Mouse (Mus musculus): ENCODE data around the gene 4930467E23Rik. TPM values are rescaled to one million over a fixed set of nuclear protein-coding genes. Genes with fewer than 3 reads are reported as not detected.
"Not testable (repeated sequence)": the region's sequence is repeated elsewhere in the genome, so short reads cannot be mapped to it uniquely, and the experiment has no call there.

The 4930467E23Rik gene
- polyA plus RNA-seq, 1 experiment from 2014 or later: not detected

DNA sequence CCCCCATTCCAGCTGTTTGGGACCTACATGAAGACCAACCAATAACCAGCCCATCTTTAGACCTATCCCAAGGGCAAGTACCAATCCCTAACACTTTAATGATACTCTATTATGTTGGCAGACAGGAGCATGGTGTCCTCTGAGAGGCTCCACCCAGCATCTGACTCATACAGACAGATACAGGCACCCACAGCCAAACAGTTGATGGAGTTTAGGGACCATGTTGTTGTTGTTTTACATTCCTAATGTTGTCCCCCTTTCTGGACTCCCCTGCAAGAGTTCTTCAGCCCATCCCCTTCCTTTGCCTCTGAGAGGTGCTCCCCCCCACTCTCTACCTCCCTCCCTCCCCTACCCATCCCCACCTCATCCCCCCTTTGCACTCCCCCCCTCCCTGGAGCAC is 46.9 kb downstream of the 4930467E23Rik start:
- ATAC-seq; H3K4me3 ChIP-seq (replicated peaks; ENCODE audit: low read length): not testable (repeated sequence)

DNA sequence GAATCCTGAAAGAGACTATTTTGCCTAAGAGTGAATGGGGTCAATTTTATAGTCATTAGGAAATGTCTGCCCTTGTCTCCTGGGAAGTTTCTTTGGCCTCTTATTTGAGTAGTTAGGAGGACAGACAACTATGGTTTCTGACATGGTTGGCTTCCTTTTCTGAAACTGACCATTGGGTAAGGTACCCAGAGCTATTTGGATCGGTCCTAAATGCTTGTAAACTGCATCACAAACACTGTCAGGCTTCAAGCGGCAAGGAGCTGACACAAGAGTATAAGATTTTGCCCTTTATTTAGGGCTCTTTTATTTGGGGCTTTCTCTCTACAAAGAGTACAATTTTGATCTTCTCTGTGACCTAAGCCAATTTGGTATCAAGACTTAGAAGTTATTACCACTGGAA is 48.1 kb downstream of the 4930467E23Rik start:
- WGBS: 33% methylated on average over 2 of the region's 2 CpGs
- not testable (repeated sequence) for H3K27ac ChIP-seq (ENCODE audit: low read length); H3K27me3 ChIP-seq (replicated peaks; ENCODE audit: control insufficient read depth, insufficient read depth, low read length); H3K4me1 ChIP-seq (replicated peaks; ENCODE audit: control insufficient read depth, insufficient read depth, low read length); H3K9me3 ChIP-seq (ENCODE audit: control insufficient read depth, low read length); H3K4me2 ChIP-seq (ENCODE audit: low read length); H3K9ac ChIP-seq (replicated peaks; ENCODE audit: low read depth, low read length); ATAC-seq; H3K4me3 ChIP-seq (replicated peaks; ENCODE audit: low read length); H3K36me3 ChIP-seq (ENCODE audit: control insufficient read depth, insufficient read depth)

More for the DNA sequence above, 46.9 kb downstream of the 4930467E23Rik start:
- H3K4me2 ChIP-seq (ENCODE audit: low read length); H3K27ac ChIP-seq (ENCODE audit: low read length); H3K27me3 ChIP-seq (replicated peaks; ENCODE audit: control insufficient read depth, insufficient read depth, low read length); H3K9ac ChIP-seq (replicated peaks; ENCODE audit: low read depth, low read length); H3K36me3 ChIP-seq (ENCODE audit: control insufficient read depth, insufficient read depth); H3K4me1 ChIP-seq (replicated peaks; ENCODE audit: control insufficient read depth, insufficient read depth, low read length); H3K9me3 ChIP-seq (ENCODE audit: control insufficient read depth, low read length): not testable (repeated sequence)

DNA sequence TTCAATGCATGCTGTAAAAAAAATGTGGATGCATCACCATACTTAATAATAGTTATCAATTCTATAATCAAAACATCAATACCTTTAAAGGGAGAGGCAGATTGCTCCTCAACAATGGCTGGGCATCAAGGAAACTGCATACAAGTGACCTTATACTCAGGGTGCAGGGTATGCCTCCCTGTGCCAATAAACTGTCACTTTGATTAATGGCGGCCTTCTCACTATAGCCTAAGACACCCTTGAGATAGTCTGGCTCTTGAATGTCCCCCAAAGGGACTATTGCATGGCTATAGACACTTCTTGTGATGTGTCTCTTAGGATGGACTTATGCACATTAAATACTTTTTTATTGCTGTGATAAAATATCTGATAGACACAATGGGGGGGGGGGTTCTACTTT is 48.8 kb downstream of the 4930467E23Rik start:
- H3K36me3 ChIP-seq (ENCODE audit: control insufficient read depth, insufficient read depth); H3K27ac ChIP-seq (ENCODE audit: low read length); H3K4me1 ChIP-seq (replicated peaks; ENCODE audit: control insufficient read depth, insufficient read depth, low read length); ATAC-seq; H3K9me3 ChIP-seq (ENCODE audit: control insufficient read depth, low read length); H3K4me2 ChIP-seq (ENCODE audit: low read length); H3K9ac ChIP-seq (replicated peaks; ENCODE audit: low read depth, low read length); H3K4me3 ChIP-seq (replicated peaks; ENCODE audit: low read length); H3K27me3 ChIP-seq (replicated peaks; ENCODE audit: control insufficient read depth, insufficient read depth, low read length): not testable (repeated sequence)
- 49% methylated on average over 1 of the region's 1 CpGs for WGBS

DNA sequence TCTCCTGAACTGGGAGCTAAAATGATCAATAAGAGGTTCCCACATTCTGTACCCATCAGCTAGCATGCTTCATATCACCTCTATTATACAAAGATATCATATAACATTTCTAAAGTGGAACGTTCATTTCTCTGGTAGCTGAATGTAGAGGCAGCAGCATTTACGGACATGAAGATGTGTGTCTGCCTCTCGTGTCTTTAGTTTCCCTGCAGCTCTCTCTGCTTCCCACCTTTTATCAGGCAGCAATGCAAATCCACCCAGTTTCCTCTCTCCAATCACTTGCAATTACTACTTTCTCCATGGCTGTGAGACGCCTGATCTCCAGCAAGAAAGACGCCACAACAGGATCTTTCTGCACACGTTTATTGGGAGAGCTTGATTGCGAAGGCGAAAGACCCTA is 49.5 kb downstream of the 4930467E23Rik start:
- not testable (repeated sequence) for H3K9ac ChIP-seq (replicated peaks; ENCODE audit: low read depth, low read length); H3K36me3 ChIP-seq (ENCODE audit: control insufficient read depth, insufficient read depth); H3K4me1 ChIP-seq (replicated peaks; ENCODE audit: control insufficient read depth, insufficient read depth, low read length); H3K4me3 ChIP-seq (replicated peaks; ENCODE audit: low read length); H3K4me2 ChIP-seq (ENCODE audit: low read length); H3K27me3 ChIP-seq (replicated peaks; ENCODE audit: control insufficient read depth, insufficient read depth, low read length); ATAC-seq; H3K9me3 ChIP-seq (ENCODE audit: control insufficient read depth, low read length); H3K27ac ChIP-seq (ENCODE audit: low read length)
- 92% methylated on average over 8 of the region's 8 CpGs for WGBS

DNA sequence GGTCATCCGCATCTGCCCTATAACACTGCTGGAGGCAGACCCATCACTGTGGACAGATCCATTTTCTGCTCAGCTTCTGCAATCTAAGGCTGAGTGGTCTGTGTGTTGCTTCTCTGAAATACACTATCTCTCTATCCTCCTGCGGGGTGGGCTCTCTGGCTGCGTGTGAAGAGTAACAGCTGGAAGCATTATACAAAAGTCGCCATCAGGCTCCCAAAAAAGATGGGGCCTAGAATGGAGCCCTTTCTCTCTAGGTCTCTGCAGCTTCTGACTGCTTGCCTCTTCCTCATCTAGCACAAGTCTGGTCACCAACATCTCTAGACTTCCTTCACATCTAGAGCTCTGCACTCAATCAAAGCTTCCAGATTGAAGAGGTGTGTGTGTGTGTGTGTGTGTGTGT is 50.8 kb downstream of the 4930467E23Rik start:
- not testable (repeated sequence) for ATAC-seq; H3K4me3 ChIP-seq (replicated peaks; ENCODE audit: low read length); H3K27ac ChIP-seq (ENCODE audit: low read length); H3K36me3 ChIP-seq (ENCODE audit: control insufficient read depth, insufficient read depth); H3K9ac ChIP-seq (replicated peaks; ENCODE audit: low read depth, low read length); H3K9me3 ChIP-seq (ENCODE audit: control insufficient read depth, low read length); H3K4me2 ChIP-seq (ENCODE audit: low read length); H3K27me3 ChIP-seq (replicated peaks; ENCODE audit: control insufficient read depth, insufficient read depth, low read length); H3K4me1 ChIP-seq (replicated peaks; ENCODE audit: control insufficient read depth, insufficient read depth, low read length)
- 93% methylated on average over 4 of the region's 4 CpGs for WGBS

DNA sequence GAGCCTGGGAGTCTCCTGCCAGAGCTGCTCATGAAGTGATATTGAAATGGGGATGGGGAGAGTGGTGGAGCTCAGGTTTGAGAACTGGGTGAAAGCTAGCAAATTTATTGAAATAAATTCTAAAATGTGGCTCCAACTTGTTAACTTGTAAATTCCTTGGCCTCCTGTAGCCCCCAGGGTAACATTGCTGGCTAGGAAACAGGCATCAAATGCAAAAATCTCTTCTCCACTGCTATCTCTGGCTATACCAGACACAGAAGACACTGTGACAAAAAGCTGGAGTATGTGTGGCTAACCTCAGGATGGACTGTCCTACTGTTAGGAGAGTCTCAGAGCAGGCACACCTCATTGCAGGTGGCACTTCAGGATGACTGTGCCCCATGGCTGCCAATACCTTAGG is 51.3 kb downstream of the 4930467E23Rik start:
- H3K27me3 ChIP-seq (replicated peaks; ENCODE audit: control insufficient read depth, insufficient read depth, low read length); H3K4me2 ChIP-seq (ENCODE audit: low read length); ATAC-seq; H3K4me3 ChIP-seq (replicated peaks; ENCODE audit: low read length); H3K9me3 ChIP-seq (ENCODE audit: control insufficient read depth, low read length); H3K27ac ChIP-seq (ENCODE audit: low read length); H3K4me1 ChIP-seq (replicated peaks; ENCODE audit: control insufficient read depth, insufficient read depth, low read length); H3K9ac ChIP-seq (replicated peaks; ENCODE audit: low read depth, low read length); H3K36me3 ChIP-seq (ENCODE audit: control insufficient read depth, insufficient read depth): not testable (repeated sequence)

DNA sequence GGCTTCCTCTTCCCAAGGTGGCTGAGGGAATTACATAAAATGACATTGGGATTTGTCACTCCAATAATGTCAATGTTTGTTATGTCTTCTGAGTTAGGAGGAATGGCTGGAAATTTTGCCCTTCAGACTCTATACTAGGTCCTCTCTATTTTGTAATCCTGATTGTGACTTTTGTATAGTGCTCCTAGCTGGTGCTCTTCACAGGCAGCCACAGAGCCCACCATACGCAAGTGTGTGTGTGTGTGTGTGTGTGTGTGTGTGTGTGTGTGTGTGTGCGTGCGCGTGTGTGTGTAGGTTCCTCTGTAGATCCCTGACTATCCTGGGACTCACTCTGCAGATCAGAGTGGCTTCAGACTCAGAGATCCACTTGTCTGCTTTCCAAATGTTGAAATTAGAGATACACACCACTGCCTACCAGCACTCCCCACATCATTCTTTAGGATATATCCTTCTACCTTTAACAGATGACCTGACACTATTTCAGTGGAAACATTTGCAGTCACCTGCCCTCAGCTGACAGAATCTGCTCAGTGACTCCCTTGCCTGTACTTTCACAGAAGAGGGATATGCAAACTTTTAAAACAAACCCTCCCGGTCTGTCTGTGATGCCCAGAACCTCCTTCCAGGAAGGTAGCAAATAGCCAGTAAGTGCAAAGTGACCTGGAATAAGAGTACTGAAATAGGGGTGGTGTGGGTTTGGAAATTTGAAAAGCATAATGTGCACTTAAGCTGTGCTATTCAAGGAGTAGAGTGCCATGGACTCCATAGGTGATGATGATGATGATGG is 52.1 kb downstream of the 4930467E23Rik start:
- H3K4me3 ChIP-seq (replicated peaks; ENCODE audit: low read length); ATAC-seq; H3K9ac ChIP-seq (replicated peaks; ENCODE audit: low read depth, low read length); H3K27ac ChIP-seq (ENCODE audit: low read length); H3K27me3 ChIP-seq (replicated peaks; ENCODE audit: control insufficient read depth, insufficient read depth, low read length); H3K4me1 ChIP-seq (replicated peaks; ENCODE audit: control insufficient read depth, insufficient read depth, low read length); H3K4me2 ChIP-seq (ENCODE audit: low read length); H3K36me3 ChIP-seq (ENCODE audit: control insufficient read depth, insufficient read depth); H3K9me3 ChIP-seq (ENCODE audit: control insufficient read depth, low read length): not testable (repeated sequence)
- WGBS: 90% methylated on average over 5 of the region's 5 CpGs

DNA sequence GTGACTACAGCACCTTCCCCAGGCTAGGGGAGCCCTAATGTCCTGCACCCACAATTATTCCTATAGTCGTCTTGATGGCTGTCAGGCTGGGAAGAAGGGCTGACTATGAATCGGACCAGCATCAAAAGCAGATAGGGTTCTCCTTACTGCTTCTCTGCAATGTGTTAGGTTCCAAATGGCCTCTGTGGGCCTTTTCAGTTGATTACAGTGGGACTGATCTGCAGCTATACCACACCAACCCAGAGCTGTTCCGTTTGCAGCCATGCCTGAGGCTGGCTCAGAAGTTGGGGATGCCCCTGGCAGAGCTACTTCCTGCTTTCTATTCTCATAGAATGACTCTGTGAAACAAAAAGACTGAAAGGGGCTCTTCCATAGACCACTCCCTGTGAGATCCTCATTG is 53.4 kb downstream of the 4930467E23Rik start:
- H3K4me1 ChIP-seq (replicated peaks; ENCODE audit: control insufficient read depth, insufficient read depth, low read length); H3K4me2 ChIP-seq (ENCODE audit: low read length); H3K4me3 ChIP-seq (replicated peaks; ENCODE audit: low read length); H3K27me3 ChIP-seq (replicated peaks; ENCODE audit: control insufficient read depth, insufficient read depth, low read length); H3K36me3 ChIP-seq (ENCODE audit: control insufficient read depth, insufficient read depth); H3K9ac ChIP-seq (replicated peaks; ENCODE audit: low read depth, low read length); ATAC-seq; H3K9me3 ChIP-seq (ENCODE audit: control insufficient read depth, low read length); H3K27ac ChIP-seq (ENCODE audit: low read length): not testable (repeated sequence)
- WGBS: 89% methylated on average over 3 of the region's 3 CpGs

DNA sequence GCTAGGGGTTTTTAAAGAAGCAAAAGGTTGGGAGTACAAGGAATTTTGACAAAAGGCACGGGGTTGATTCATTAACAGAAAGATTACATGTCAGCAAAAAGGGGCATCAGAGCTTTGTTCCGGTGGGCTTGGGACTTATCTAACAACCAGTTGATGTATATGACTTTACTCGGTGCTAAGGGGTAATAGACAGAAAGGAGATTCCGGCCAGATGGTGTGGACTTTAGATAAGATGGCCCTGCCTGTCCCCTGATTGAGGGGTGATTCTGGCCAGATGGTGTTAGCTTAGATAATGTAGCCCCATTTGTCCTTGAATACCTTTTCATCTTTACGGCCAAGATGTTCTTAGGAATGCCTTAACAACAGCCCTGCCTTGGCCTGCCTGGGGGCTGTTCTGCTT is 54.5 kb downstream of the 4930467E23Rik start:
- H3K36me3 ChIP-seq (ENCODE audit: control insufficient read depth, insufficient read depth); ATAC-seq; H3K27ac ChIP-seq (ENCODE audit: low read length); H3K4me2 ChIP-seq (ENCODE audit: low read length); H3K9ac ChIP-seq (replicated peaks; ENCODE audit: low read depth, low read length); H3K9me3 ChIP-seq (ENCODE audit: control insufficient read depth, low read length); H3K4me1 ChIP-seq (replicated peaks; ENCODE audit: control insufficient read depth, insufficient read depth, low read length); H3K4me3 ChIP-seq (replicated peaks; ENCODE audit: low read length); H3K27me3 ChIP-seq (replicated peaks; ENCODE audit: control insufficient read depth, insufficient read depth, low read length): not testable (repeated sequence)
- no CpG with 5 or more reads among the region's 5 CpGs for WGBS

Data from forebrain, embryonic 16.5 days (tissue).